Mouse (Mus musculus) kidney, adult 2 months (tissue): ENCODE data around the gene Armcx6. TPM values are rescaled to one million over a fixed set of nuclear protein-coding genes. Genes with fewer than 3 reads are reported as not detected.
"Not testable (repeated sequence)": the region's sequence is repeated elsewhere in the genome, so short reads cannot be mapped to it uniquely, and the experiment has no call there.

Experiments used
- DNase-seq: peaks from one replicate; pipeline ENCODE4 v3.0.0; 2021
- H3K27ac ChIP-seq: fragments of 200-500 bp; 2 replicates; pipeline ENCODE4 v1.5.1; 2012; ENCODE audit warnings: low read depth, low read length, control low read depth, inconsistent platforms; ENCODE audit not compliant: insufficient read depth
- H3K27me3 ChIP-seq: fragments of 200-500 bp; replicated peaks from 2 replicates; pipeline ENCODE4 v1.6.1; 2012; ENCODE audit warnings: mild to moderate bottlenecking, moderate library complexity, low read length, inconsistent platforms; ENCODE audit not compliant: control insufficient read depth, insufficient read depth
- H3K36me3 ChIP-seq: fragments of 200-500 bp; 2 replicates; pipeline ENCODE4 v1.6.1; 2012; ENCODE audit warnings: mild to moderate bottlenecking, moderate library complexity, low read length, inconsistent platforms; ENCODE audit not compliant: control insufficient read depth, insufficient read depth
- H3K4me1 ChIP-seq: fragments of 200-500 bp; 2 replicates; pipeline ENCODE4 v1.6.1; 2011; ENCODE audit warnings: low read length; ENCODE audit not compliant: control insufficient read depth, insufficient read depth
- H3K4me3 ChIP-seq: fragments of 200-500 bp; 2 replicates; pipeline ENCODE4 v1.5.1; 2011; ENCODE audit warnings: mild to moderate bottlenecking, low read depth, low read length, control low read depth; ENCODE audit not compliant: insufficient read depth
- CTCF ChIP-seq: fragments of 200-500 bp; conservative IDR thresholded peaks from 2 replicates; pipeline ENCODE4 v1.5.1; 2011; ENCODE audit warnings: low read depth, mild to moderate bottlenecking, control low read depth, low read length, moderate library complexity, mixed read lengths; ENCODE audit not compliant: insufficient read depth, insufficient read length
- POLR2A ChIP-seq: fragments of 200-500 bp; IDR thresholded peaks from one replicate; pipeline ENCODE4 v1.6.1; 2011; ENCODE audit warnings: low read depth, low read length, control low read depth
- WGBS: fragments of 180-500 bp; shearing (Covaris S2); methylation state at CpG from one replicate; pipeline ENCODE4 v1.1.7; 2018; 5-methylcytosine and 5-hydroxymethylcytosine counted together
- polyA plus RNA-seq: library from polyadenylated mRNA; depleted of rRNA; stranded (reverse); fragments of >200 nt; gene quantifications from 2 replicates; pipeline ENCODE4 v1.2.3, GENCODE M21; 2012

Gene Armcx6
- polyA plus RNA-seq, 1 experiment, result 1.5 TPM

- Histone ChIP-seq H3K27me3 (no peaks in the 10 kb centered on the region), H3K36me3 (no peaks in the 10 kb centered on the region), H3K4me3 (no peak overlapping the region), H3K27ac (no peak overlapping the region), H3K4me1 (no peaks in the 10 kb centered on the region)
- 52% methylated on average over 2 of the region's 2 CpGs for WGBS
- TF ChIP-seq CTCF (no peak), POLR2A (no peak)
- DNase-seq, result no peak
Observed at GRCm38 (mm10) chrX:134751910-134752309, 693 bp upstream of the Armcx6 start.

- no peak overlapping the region for H3K27ac ChIP-seq
- 14% methylated on average over 5 of the region's 5 CpGs for WGBS
- TF ChIP-seq POLR2A (no peak), CTCF (peak; percentile 73)
- DNase-seq, result peak; percentile 31
- H3K4me1 ChIP-seq, result no peaks in the 10 kb centered on the region
- no peaks in the 10 kb centered on the region for H3K27me3 ChIP-seq
- no peak overlapping the region for H3K4me3 ChIP-seq
- H3K36me3 ChIP-seq, result no peaks in the 10 kb centered on the region
Observed at GRCm38 (mm10) chrX:134746459-134746858, 4.8 kb downstream of the Armcx6 start.

- no peak for TF ChIP-seq POLR2A
- no peak for TF ChIP-seq CTCF
- H3K4me1 ChIP-seq, result no peaks in the 10 kb centered on the region
- no peak overlapping the region for H3K4me3 ChIP-seq
- H3K27ac ChIP-seq, result no peak overlapping the region
- H3K36me3 ChIP-seq, result no peaks in the 10 kb centered on the region
- no peak for DNase-seq
- WGBS, result 50% methylated on average over 5 of the region's 5 CpGs
- H3K27me3 ChIP-seq, result no peaks in the 10 kb centered on the region
Observed at GRCm38 (mm10) chrX:134741862-134742261, 9.4 kb downstream of the Armcx6 start.

GRCm38 (mm10) chrX:134739160-134739559, 12.1 kb downstream of the Armcx6 start:
- H3K4me3 ChIP-seq, result no peak overlapping the region
- no peak overlapping the region for H3K27ac ChIP-seq
- no peaks in the 10 kb centered on the region for H3K4me1 ChIP-seq
- no peaks in the 10 kb centered on the region for H3K27me3 ChIP-seq
- DNase-seq, result no peak
- TF ChIP-seq POLR2A, result no peak
- no peak for TF ChIP-seq CTCF
- WGBS, result 63% methylated on average over 4 of the region's 4 CpGs
- no peaks in the 10 kb centered on the region for H3K36me3 ChIP-seq

DNA sequence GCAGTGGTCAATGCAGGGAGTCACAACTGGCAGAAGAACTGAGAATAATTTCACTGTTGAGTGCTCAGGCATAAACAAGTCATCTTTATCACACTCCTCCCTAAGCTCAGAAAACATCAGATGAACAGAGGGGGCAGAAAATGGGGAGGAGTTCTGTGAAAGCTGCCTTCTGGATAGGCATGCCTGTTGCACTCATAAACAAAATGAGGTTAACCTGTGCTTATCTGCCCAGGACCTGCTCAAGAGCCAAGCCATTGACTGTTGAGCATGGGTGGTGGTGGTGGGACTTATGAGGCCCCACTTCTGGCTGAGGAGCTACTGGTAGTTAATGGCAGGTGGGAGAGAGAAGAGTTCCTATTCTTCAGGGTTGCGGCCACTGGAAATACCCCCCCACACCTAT, 13.4 kb downstream of the Armcx6 start:
- H3K4me3 ChIP-seq, result no peak overlapping the region
- H3K27me3 ChIP-seq, result no peaks in the 10 kb centered on the region
- 80% methylated on average over 1 of the region's 1 CpGs for WGBS
- TF ChIP-seq POLR2A (no peak), CTCF (no peak)
- no peak for DNase-seq
- no peak overlapping the region for H3K27ac ChIP-seq
- no peaks in the 10 kb centered on the region for H3K36me3 ChIP-seq
- H3K4me1 ChIP-seq, result no peaks in the 10 kb centered on the region

DNA sequence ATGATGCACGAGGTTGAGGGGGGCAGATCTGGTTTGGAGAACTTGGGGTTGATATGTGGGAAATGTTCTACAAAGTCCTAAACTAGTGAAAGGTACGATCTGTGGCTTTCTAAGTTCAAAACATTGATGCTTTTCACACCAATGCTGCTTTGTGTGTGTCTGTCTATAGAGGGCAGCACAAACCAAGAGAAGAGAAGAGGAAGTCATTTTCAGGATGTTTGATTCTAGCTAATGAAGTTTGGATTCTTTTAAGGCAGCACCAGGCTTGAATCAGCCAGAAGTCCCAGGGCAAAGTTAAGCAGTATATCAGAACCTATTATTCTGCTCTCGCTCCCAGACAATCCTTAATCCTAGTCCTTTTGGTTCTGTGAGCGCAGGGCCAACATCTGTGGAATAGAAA, 21.4 kb downstream of the Armcx6 start:
- H3K4me3 ChIP-seq, result no peak overlapping the region
- H3K4me1 ChIP-seq, result no peaks in the 10 kb centered on the region; the same call in 1 of the 2 replicates
- peak; percentile 25 for DNase-seq
- TF ChIP-seq POLR2A (no peak), CTCF (0 out of 2 replicates have a peak, but pooled peaks have one; percentile 6)
- H3K27ac ChIP-seq, result no peak overlapping the region
- no peaks in the 10 kb centered on the region for H3K27me3 ChIP-seq
- WGBS, result 30% methylated on average over 4 of the region's 4 CpGs
- H3K36me3 ChIP-seq, result no peaks in the 10 kb centered on the region

DNA sequence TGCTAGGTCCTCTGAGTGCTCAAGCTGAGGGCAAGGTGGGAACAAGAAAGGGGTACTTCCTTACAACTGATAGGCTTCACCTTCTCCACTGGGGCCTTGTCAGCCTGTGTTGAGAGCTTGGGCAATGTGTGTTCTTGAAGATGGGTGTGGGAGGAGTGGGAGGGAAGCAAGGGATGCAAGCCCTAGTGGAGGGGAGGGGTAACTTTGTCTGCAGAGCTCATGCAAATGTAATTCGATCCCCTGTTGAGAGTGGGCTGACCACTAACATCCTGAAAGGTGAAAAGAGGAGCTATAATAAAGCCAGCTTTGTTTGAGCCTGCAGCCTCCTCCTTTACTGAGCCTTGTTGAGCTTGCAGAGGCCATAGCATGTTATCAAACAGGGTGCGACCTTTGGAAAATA, 27.5 kb downstream of the Armcx6 start:
- H3K4me3 ChIP-seq, H3K27ac ChIP-seq, H3K27me3 ChIP-seq, H3K4me1 ChIP-seq, DNase-seq, H3K36me3 ChIP-seq: not testable (repeated sequence)
- 48% methylated on average over 2 of the region's 2 CpGs for WGBS

- TF ChIP-seq POLR2A, result no peak
- no peak for TF ChIP-seq CTCF
- no peaks in the 10 kb centered on the region for H3K4me1 ChIP-seq
- H3K36me3 ChIP-seq, result no peaks in the 10 kb centered on the region
- WGBS, result under 1% methylated on average over 14 of the region's 14 CpGs
- no peak overlapping the region for H3K27ac ChIP-seq
- no peaks in the 10 kb centered on the region for H3K27me3 ChIP-seq
- peak overlapping the region; percentile 84 for H3K4me3 ChIP-seq
- peak; percentile 31 for DNase-seq
Observed at GRCm38 (mm10) chrX:134718524-134718923, 32.7 kb downstream of the Armcx6 start.
